ENCODE assay signal across 10 mouse cellular contexts in genomic region chr7:35636229-35636628, GRCm38 (mm10). TPM values are rescaled to one million over a fixed set of nuclear protein-coding genes. Genes with fewer than 3 reads are reported as not detected.
DNase-seq lines count a peak whose midpoint lies in the region; ATAC-seq and TF ChIP-seq lines count a peak whose summit lies in the region.
"Had no signal": no experiment of that assay in that cellular context is flagged by ENCODE, and none has a peak within 500 bp of the region (broad histone marks: within the 10 kb centered on the region; RNA-seq: fewer than 3 reads in every experiment).

No protein-coding gene starts in this region.

- peaks cover 75% of the 10 kb centered on the region for H3K36me3 ChIP-seq in kidney, embryonic 15.5 days

- DNase-seq in cerebellum, adult 2 months = peak in 1 of 2 experiments; percentile 28
- no peak for DNase-seq in cerebellum, adult 9-11 months
- DNase-seq in kidney, postnatal 14 days = peak; percentile 48
- DNase-seq in CD4-positive helper T cell, adult 2 months (ENCODE audit: low read depth, low spot score) = peak; percentile 19
- DNase-seq in embryo, embryonic 11.5 days (ENCODE audit: low read depth, low spot score) = peak; percentile 23
- DNase-seq in retina, embryonic 14.5 days (ENCODE audit: low spot score) = peak; percentile 75
- DNase-seq in urinary bladder, adult 2 months (ENCODE audit: low spot score) = no peak

- no peaks in the 10 kb centered on the region for H3K27me3 ChIP-seq in cerebellum, adult 2 months (ENCODE audit: control insufficient read depth, insufficient read depth, low read length)
- H3K27me3 ChIP-seq in kidney, embryonic 15.5 days = no peaks in the 10 kb centered on the region
- H3K27me3 ChIP-seq: heart, embryonic 13.5 days; midbrain, embryonic 12.5 days had no signal

- H3K4me3 ChIP-seq in cerebellum, adult 2 months (replicated peaks; ENCODE audit: insufficient read depth, low read depth, low read length) = no peak overlapping the region
- H3K4me3 ChIP-seq in kidney, embryonic 15.5 days (replicated peaks) = no peak overlapping the region
- H3K4me3 ChIP-seq: heart, embryonic 13.5 days; midbrain, embryonic 12.5 days had no signal

- no peaks in the 10 kb centered on the region for H3K9me3 ChIP-seq in kidney, embryonic 15.5 days (replicated peaks)
- H3K9me3 ChIP-seq: heart, embryonic 13.5 days; midbrain, embryonic 12.5 days had no signal

- WGBS in cerebellum, adult 2 months = 66% methylated on average over 6 of the region's 6 CpGs
- 61% methylated on average over 6 of the region's 6 CpGs for WGBS in kidney, embryonic 15.5 days

- H3K9ac ChIP-seq in kidney, embryonic 15.5 days = no peak overlapping the region
- H3K9ac ChIP-seq: heart, embryonic 13.5 days; midbrain, embryonic 12.5 days had no signal

- peak; percentile 37; the same call in 1 of the 2 replicates for TF ChIP-seq CTCF in cerebellum, adult 2 months (IDR thresholded peaks at IDR 0.05; ENCODE audit: borderline replicate concordance, insufficient read depth, low read depth, low read length)

- ATAC-seq in kidney, embryonic 15.5 days (replicated peaks; ENCODE audit: low FRiP score) = no peak

- no peak for TF ChIP-seq POLR2A in cerebellum, adult 2 months (IDR thresholded peaks at IDR 0.05; ENCODE audit: borderline replicate concordance, insufficient read depth, low read length)

- no peak overlapping the region for H3K4me2 ChIP-seq in kidney, embryonic 15.5 days
- H3K4me2 ChIP-seq: heart, embryonic 13.5 days; midbrain, embryonic 12.5 days had no signal

- no peak overlapping the region for H3K27ac ChIP-seq in cerebellum, adult 2 months (ENCODE audit: insufficient read depth, low read length)
- no peak overlapping the region for H3K27ac ChIP-seq in kidney, embryonic 15.5 days
- H3K27ac ChIP-seq: heart, embryonic 13.5 days; midbrain, embryonic 12.5 days had no signal

- no peaks in the 10 kb centered on the region for H3K4me1 ChIP-seq in cerebellum, adult 2 months (ENCODE audit: control insufficient read depth, insufficient read depth, low read length)
- no peaks in the 10 kb centered on the region for H3K4me1 ChIP-seq in kidney, embryonic 15.5 days
- H3K4me1 ChIP-seq: midbrain, embryonic 12.5 days had no signal

RNA-seq across cellular contexts. Expression of gene Pdcd5, which starts 11.1 kb away (rescaled TPM):
- polyA plus RNA-seq in cerebellum, adult 2 months (2012; rRNA removed) = 93.8 and 99.5 TPM in 2 replicates
- 240 and 241 TPM in 2 replicates for polyA plus RNA-seq in kidney, embryonic 15.5 days (2015; fragmentation: Nextera tagmentation; extraction: Ambion mirVana)
- 117 and 120 TPM in 2 replicates for polyA plus RNA-seq in urinary bladder, adult 2 months (2012; rRNA removed)

RNA-seq across cellular contexts. Expression of gene Ankrd27, which starts 50.2 kb away (rescaled TPM):
- 23.5 and 25.0 TPM in 2 replicates for polyA plus RNA-seq in cerebellum, adult 2 months (2012; rRNA removed)
- polyA plus RNA-seq in kidney, embryonic 15.5 days (2015; fragmentation: Nextera tagmentation; extraction: Ambion mirVana) = 34.3 and 38.7 TPM in 2 replicates
- polyA plus RNA-seq in urinary bladder, adult 2 months (2012; rRNA removed) = 27.8 and 31.1 TPM in 2 replicates

RNA-seq across cellular contexts. Expression of gene Rgs9bp, which starts 50.8 kb away (rescaled TPM):
- 0.03 and 0.07 TPM in 2 replicates for polyA plus RNA-seq in cerebellum, adult 2 months (2012; rRNA removed)
- polyA plus RNA-seq in kidney, embryonic 15.5 days (2015; fragmentation: Nextera tagmentation; extraction: Ambion mirVana) = 0.23 TPM in 2 replicates
- polyA plus RNA-seq in urinary bladder, adult 2 months (2012; rRNA removed) = 0.40 and 0.52 TPM in 2 replicates

Comparison
In these comparisons a context has a peak if more than half of its experiments do, and no peak if none do; other contexts are left out.
1. DNase-seq: peak in kidney, postnatal 14 days (single experiment), CD4-positive helper T cell, adult 2 months (single experiment), embryo, embryonic 11.5 days (single experiment) and retina, embryonic 14.5 days (single experiment); none in cerebellum, adult 9-11 months (single experiment) and urinary bladder, adult 2 months (single experiment).